Mouse (Mus musculus): ENCODE measurements around the gene Sgpl1. TPM values are rescaled to one million over a fixed set of nuclear protein-coding genes. Genes with fewer than 3 reads are reported as not detected.

Gene Sgpl1
- polyA plus RNA-seq, 1 experiment from 2014 or later: 39.0 TPM

DNA sequence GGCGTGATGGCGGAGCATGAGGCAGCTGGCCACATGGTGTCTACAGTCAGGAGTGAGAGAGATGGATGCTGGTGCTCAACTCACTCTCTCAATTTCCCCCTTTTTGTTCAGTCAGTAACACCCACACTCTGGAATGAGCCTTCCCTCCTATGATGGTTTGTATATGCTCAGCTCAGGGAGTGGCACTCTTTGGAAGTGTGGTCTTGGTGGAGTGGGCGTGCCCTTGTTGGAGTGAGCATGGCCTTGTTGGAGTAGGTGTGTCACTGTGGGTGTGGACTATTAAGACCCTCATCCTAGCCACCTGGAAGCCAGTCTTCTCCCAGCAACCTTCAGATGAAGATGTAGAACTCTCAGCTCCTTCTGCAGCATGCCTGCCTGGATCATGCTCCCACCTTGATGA lies 71.9 kb downstream of the Sgpl1 start:
- no peak for ATAC-seq (ENCODE audit: low FRiP score)
- H3K27ac ChIP-seq (replicated peaks): no peak overlapping the region
- peaks cover 9% of the 10 kb centered on the region for H3K4me1 ChIP-seq
- H3K36me3 ChIP-seq: no peaks in the 10 kb centered on the region
- no peaks in the 10 kb centered on the region for H3K27me3 ChIP-seq (replicated peaks)
- H3K4me2 ChIP-seq: no peak overlapping the region
- no peaks in the 10 kb centered on the region for H3K9me3 ChIP-seq (replicated peaks)
- 94% methylated on average over 3 of the region's 3 CpGs for WGBS
- H3K9ac ChIP-seq (replicated peaks): no peak overlapping the region
- no peak overlapping the region for H3K4me3 ChIP-seq (replicated peaks)

DNA sequence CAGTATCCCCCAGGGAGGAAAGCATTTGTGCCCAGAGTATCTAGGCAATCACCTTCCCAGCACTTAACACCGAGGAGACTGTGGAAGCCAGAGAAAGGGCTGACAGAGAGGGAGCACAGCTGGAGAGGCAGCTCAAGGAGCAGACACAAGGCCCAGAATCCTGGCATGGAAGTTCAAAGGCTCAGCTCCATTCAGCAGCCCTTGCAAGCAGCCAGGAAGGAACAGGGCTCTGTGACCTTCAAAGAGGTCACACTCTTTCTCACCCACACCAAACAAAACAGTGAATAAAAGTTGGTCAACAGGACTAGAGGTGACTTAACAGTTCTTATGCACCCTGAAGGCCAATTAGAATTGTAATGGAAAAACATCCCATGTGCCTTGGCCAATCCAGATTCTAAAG lies 72.9 kb downstream of the Sgpl1 start:
- Histone ChIP-seq H3K4me3 (replicated peaks) (no peak overlapping the region), H3K27ac (replicated peaks) (no peak overlapping the region), H3K27me3 (replicated peaks) (no peaks in the 10 kb centered on the region), H3K9me3 (replicated peaks) (no peaks in the 10 kb centered on the region), H3K4me1 (peaks cover 5% of the 10 kb centered on the region), H3K9ac (replicated peaks) (no peak overlapping the region), H3K4me2 (no peak overlapping the region), H3K36me3 (no peaks in the 10 kb centered on the region)
- ATAC-seq (ENCODE audit: low FRiP score): no peak
- 7% methylated on average over 1 of the region's 1 CpGs for WGBS

DNA sequence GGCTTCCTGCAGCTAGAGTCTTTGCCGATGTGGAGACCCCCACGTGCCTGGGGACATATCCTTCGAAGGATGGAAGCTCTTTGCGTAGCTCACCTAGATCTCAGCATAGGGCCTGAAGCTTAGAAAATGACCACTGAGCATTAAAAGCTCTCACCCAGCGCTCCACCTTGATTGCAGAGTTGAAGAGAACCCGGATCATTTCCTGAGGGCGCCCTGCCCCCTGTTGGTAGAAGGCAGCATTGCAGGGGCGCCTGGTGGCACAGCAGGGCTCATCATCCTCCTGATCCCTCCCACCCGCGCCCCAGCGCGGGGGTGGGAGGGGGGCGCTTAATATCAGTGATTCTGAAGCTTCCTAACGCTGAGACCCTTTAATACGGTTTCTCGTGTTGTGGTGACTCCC lies 75.2 kb downstream of the Sgpl1 start:
- Histone ChIP-seq H3K4me3 (replicated peaks) (no peak overlapping the region), H3K4me2 (no peak overlapping the region), H3K27me3 (replicated peaks) (no peaks in the 10 kb centered on the region), H3K9ac (replicated peaks) (no peak overlapping the region), H3K4me1 (peaks cover 18% of the 10 kb centered on the region), H3K9me3 (replicated peaks) (no peaks in the 10 kb centered on the region), H3K36me3 (no peaks in the 10 kb centered on the region), H3K27ac (replicated peaks) (no peak overlapping the region)
- ATAC-seq (ENCODE audit: low FRiP score): no peak
- WGBS: 16% methylated on average over 16 of the region's 16 CpGs

DNA sequence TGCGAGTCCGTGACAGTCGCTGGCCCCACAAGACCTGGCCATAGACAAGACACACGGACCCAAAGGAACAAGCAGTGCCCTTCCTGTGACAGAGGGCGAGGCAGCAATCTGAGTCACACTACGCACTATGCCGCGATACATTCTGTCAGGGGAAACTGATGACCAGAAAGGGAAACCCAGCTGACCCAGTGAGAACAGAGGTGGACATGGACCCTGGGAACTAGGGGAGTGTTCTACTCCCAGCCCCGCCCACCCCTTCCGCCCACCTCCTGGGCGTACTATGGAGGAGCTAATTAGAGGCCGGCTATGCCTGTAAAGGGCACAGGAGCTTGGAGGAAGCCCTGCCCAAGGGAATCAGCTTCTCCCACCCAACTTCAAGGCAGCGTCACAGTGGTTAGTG lies 78.3 kb downstream of the Sgpl1 start:
- ATAC-seq (ENCODE audit: low FRiP score): peak; percentile 36

DNA sequence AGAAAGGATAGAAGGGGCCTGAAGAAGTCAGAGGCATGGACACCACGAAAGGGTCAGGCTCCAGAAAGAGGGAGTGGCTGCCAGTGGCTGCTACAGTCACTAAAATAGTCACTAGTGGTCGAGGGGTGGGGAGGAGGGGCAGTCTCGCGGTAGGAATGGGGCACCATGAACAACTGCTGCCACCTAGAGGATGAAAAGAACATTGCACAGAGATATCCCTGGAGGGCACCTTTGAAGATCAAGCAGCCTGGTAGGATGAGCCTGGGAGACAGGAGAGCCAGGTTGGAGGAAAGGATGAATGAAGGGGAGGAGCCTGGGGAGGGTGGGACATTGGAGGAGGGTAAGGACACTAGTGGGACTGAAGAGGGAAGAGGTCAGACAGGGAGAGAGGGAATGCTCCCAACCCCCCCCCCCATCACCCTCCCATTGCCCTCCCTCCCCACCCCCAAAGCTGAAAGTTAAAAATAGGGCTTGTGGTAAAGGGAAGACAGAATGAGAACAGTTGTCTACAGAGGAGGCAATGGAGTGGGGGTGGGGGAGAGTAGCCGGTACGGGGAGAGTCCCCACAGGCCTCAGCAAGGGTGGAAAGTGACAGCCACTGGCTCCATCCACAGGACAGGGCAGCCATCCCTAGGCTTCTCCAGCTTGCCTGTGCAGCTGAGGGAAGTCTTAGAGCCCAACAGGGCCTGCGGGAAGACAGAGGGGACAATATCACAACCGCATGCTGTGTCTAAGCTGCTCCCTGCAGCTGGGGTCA lies 78.9 kb downstream of the Sgpl1 start:
- Histone ChIP-seq H3K4me3 (replicated peaks) (no peak overlapping the region), H3K27me3 (replicated peaks) (no peaks in the 10 kb centered on the region), H3K27ac (replicated peaks) (no peak overlapping the region), H3K4me2 (peak overlapping the region; percentile 40; the same call in 1 of the 2 replicates), H3K4me1 (peaks cover 26% of the 10 kb centered on the region), H3K36me3 (no peaks in the 10 kb centered on the region), H3K9me3 (replicated peaks) (no peaks in the 10 kb centered on the region), H3K9ac (replicated peaks) (no peak overlapping the region)
- 4% methylated on average over 8 of the region's 8 CpGs for WGBS
- 0 out of 2 replicates have a peak, but pooled peaks have one; percentile 23 for ATAC-seq (ENCODE audit: low FRiP score)

More for the DNA sequence above, 78.3 kb downstream of the Sgpl1 start:
- Histone ChIP-seq H3K36me3 (no peaks in the 10 kb centered on the region), H3K4me1 (peaks cover 26% of the 10 kb centered on the region), H3K27me3 (replicated peaks) (no peaks in the 10 kb centered on the region), H3K4me3 (replicated peaks) (no peak overlapping the region), H3K27ac (replicated peaks) (no peak overlapping the region), H3K4me2 (peak overlapping the region; percentile 40), H3K9me3 (replicated peaks) (no peaks in the 10 kb centered on the region), H3K9ac (replicated peaks) (no peak overlapping the region)
- WGBS: 12% methylated on average over 13 of the region's 13 CpGs

DNA sequence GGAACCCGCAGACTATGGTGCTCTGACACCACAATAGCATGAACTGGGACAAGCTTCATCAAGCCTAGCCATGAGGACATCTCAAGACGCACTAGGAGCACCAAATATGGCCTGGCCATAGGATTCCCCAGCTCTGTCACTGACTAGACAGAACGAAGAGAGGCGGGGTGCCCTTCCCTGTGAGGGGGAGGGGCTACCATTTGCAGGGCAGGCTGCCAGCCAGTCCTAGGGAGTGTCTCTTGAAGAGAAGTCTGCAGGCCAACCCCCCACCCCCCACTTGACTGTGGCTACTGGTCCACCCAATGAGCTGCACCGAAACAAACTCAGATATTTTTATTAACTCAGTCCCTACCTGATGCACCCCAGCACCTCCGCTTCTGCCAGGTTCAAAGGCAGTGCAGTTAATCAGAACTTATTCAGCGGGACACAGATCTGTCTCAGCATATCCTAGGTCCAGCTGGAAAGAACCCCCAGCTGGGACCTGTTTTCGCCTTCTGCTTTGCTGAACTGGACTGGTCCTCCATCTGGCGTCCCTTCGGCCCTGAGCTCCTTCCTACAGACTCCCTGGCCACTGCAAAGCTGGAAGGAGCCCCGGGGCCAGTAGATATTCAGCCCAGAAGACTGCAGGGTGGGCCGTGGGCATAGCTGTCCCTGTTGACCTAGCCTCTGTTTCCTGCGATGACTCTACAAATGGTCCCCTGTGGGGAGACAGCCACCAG lies 82.1 kb downstream of the Sgpl1 start:
- WGBS: 58% methylated on average over 13 of the region's 13 CpGs
- H3K4me3 ChIP-seq (replicated peaks): no peak overlapping the region
- no peak for ATAC-seq (ENCODE audit: low FRiP score)
- peaks cover 24% of the 10 kb centered on the region for H3K4me1 ChIP-seq
- H3K36me3 ChIP-seq: no peaks in the 10 kb centered on the region
- H3K27me3 ChIP-seq (replicated peaks): no peaks in the 10 kb centered on the region
- H3K4me2 ChIP-seq: no peak overlapping the region
- H3K27ac ChIP-seq (replicated peaks): no peak overlapping the region
- H3K9me3 ChIP-seq (replicated peaks): no peaks in the 10 kb centered on the region
- no peak overlapping the region for H3K9ac ChIP-seq (replicated peaks)

DNA sequence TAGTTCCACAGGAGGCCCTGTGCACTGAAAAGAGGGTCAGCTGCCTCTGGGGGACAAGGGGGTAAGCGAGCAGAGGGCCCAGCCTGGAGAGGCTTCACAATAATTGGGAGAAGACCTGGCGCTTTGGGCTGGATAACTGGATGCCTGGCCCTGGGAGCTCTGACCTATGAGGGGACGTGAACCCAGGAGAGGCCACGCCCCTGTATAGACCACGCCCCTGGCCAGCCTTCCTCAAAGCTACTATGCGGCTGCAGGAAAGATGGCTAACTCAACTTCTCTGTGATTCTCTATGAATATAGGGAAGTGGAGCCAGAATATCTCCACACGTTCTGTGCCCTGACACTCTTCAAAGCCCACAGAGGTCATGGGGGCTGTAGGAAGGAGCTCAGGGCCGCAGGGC lies 82.9 kb downstream of the Sgpl1 start:
- H3K4me1 ChIP-seq: peaks cover 28% of the 10 kb centered on the region
- no peak overlapping the region for H3K27ac ChIP-seq (replicated peaks)
- no peaks in the 10 kb centered on the region for H3K9me3 ChIP-seq (replicated peaks)
- H3K36me3 ChIP-seq: no peaks in the 10 kb centered on the region
- H3K4me2 ChIP-seq: no peak overlapping the region
- WGBS: 21% methylated on average over 8 of the region's 8 CpGs
- no peaks in the 10 kb centered on the region for H3K27me3 ChIP-seq (replicated peaks)
- no peak overlapping the region for H3K9ac ChIP-seq (replicated peaks)
- H3K4me3 ChIP-seq (replicated peaks): no peak overlapping the region
- ATAC-seq (ENCODE audit: low FRiP score): no peak

DNA sequence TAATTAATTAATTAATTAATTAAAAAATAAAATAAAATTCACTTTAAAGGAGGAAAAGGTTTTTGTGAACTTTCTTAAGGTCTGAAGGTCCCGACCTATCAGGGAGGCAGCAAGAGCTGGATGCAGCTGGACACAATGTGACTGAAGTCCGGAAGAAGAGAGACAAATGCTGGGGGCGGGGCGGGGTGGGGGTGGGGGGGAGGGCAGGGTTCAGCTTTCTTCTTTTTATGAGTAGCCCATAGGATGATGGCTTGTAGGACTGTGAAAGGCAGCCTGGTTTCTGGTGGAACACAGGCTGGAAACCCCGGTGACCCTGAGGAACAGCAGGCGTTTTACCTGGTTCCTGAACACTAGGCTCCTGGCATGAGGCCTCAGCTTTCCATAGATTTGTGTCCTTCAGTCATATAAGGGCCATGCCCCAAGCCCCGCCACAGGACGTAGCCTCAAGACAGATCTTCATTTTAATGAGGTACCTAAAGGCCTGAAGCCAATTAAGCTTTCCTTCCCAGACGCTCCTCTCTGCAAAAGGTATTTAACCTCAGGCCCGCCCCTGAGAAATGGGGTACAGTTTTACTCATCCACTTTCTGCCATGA lies 84.1 kb downstream of the Sgpl1 start:
- no peaks in the 10 kb centered on the region for H3K36me3 ChIP-seq
- H3K4me1 ChIP-seq: peaks cover 19% of the 10 kb centered on the region; the same call in 1 of the 2 replicates
- no peak for ATAC-seq (ENCODE audit: low FRiP score)
- H3K27me3 ChIP-seq (replicated peaks): no peaks in the 10 kb centered on the region
- no peak overlapping the region for H3K4me2 ChIP-seq
- H3K4me3 ChIP-seq (replicated peaks): no peak overlapping the region
- H3K27ac ChIP-seq (replicated peaks): no peak overlapping the region
- no peaks in the 10 kb centered on the region for H3K9me3 ChIP-seq (replicated peaks)
- H3K9ac ChIP-seq (replicated peaks): no peak overlapping the region
- WGBS: 63% methylated on average over 10 of the region's 10 CpGs

DNA sequence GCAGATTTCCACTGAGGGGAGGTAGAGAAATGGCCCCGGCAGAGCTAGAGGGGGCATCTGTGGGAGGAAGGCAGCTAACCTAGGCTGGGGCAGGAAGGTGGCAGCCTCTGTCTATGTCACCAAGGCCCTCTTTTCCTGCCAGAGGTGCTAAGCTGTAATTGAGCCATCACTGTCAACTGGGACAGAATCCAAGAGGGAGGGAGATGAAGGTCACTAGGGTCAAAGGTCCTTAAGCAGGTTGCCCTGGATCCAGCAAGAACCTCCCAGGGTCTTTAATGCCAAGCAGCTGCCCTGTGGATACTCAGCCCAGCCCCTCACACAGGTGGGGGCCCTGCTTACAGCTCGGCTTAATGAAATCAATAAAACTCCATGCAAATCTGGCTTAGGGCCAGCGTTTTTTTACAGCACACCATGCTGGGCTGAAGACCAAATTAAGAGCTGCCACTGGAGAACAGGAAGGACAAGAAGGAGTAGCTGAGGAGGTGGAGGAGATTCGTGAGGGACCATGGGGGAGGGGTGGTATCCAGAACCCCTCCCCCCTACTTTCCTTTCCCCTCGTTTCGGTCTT lies 87.9 kb downstream of the Sgpl1 start:
- no peaks in the 10 kb centered on the region for H3K27me3 ChIP-seq (replicated peaks)
- H3K9ac ChIP-seq (replicated peaks): no peak overlapping the region
- no peak overlapping the region for H3K4me3 ChIP-seq (replicated peaks)
- H3K27ac ChIP-seq (replicated peaks): no peak overlapping the region
- H3K4me2 ChIP-seq: no peak overlapping the region
- H3K36me3 ChIP-seq: no peaks in the 10 kb centered on the region
- 26% methylated on average over 6 of the region's 6 CpGs for WGBS
- peak; percentile 39 for ATAC-seq (ENCODE audit: low FRiP score)
- H3K4me1 ChIP-seq: peaks cover 10% of the 10 kb centered on the region; the same call in 1 of the 2 replicates
- H3K9me3 ChIP-seq (replicated peaks): no peaks in the 10 kb centered on the region; the same call in 1 of the 2 replicates

DNA sequence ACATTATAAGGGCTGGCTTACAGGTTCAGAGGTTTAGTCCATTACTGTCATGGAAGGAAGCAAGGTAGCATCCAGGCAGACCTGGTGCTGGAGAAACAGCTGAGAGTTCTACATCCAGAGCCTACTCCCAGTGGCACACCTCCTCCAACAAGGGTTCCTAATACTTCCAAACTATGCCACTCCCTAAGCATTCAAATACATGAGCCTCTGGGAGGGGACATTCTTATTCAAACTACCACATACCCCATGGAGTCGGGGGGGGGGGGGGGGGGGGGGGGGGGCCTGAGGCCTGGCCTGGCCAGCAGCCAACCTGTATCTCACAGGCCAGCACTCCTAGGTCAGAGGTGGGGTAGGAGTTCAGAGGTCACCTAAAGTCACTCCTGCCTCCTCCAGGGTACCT lies 88.4 kb downstream of the Sgpl1 start:
- Histone ChIP-seq H3K9ac (replicated peaks) (no peak overlapping the region), H3K4me3 (replicated peaks) (no peak overlapping the region), H3K9me3 (replicated peaks) (no peaks in the 10 kb centered on the region; the same call in 1 of the 2 replicates), H3K27ac (replicated peaks) (no peak overlapping the region), H3K4me2 (no peak overlapping the region), H3K36me3 (no peaks in the 10 kb centered on the region), H3K4me1 (peaks cover 10% of the 10 kb centered on the region; the same call in 1 of the 2 replicates), H3K27me3 (replicated peaks) (no peaks in the 10 kb centered on the region)
- no CpG with 5 or more reads among the region's 1 CpGs for WGBS
- ATAC-seq (ENCODE audit: low FRiP score): no peak

DNA sequence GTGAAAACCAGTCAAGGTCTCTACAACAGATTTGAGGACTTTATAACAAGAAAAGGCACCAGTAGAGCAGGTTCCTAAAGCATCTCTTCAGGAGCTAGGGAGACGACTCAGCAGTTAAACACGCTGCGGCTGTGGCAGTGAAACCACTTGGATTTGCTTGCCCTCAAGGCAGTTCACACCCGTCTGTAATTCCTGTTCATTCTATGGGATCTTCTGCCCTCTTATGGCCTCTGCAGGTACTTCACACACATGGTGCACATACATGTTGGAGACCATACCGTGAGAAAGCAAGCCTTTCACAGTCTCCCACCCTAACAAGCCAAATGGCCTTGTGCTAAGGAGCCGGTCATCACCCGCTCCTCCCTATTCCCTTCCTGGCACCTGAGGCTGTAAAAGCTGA lies 90.8 kb downstream of the Sgpl1 start:
- peaks cover 8% of the 10 kb centered on the region; the same call in 1 of the 2 replicates for H3K27me3 ChIP-seq (replicated peaks)
- no peak for ATAC-seq (ENCODE audit: low FRiP score)
- no peaks in the 10 kb centered on the region for H3K36me3 ChIP-seq
- no peaks in the 10 kb centered on the region; the same call in 1 of the 2 replicates for H3K9me3 ChIP-seq (replicated peaks)
- 94% methylated on average over 7 of the region's 7 CpGs for WGBS
- no peak overlapping the region for H3K27ac ChIP-seq (replicated peaks)
- no peak overlapping the region for H3K4me2 ChIP-seq
- H3K4me1 ChIP-seq: peaks cover 10% of the 10 kb centered on the region; the same call in 1 of the 2 replicates
- H3K4me3 ChIP-seq (replicated peaks): no peak overlapping the region
- no peak overlapping the region for H3K9ac ChIP-seq (replicated peaks)

Measured in neural tube, embryonic 15.5 days (tissue).